Mouse (Mus musculus) testis, adult 2 months (tissue): ENCODE data around the gene Mrgpra2a.
"Not testable (repeated sequence)": the region's sequence is repeated elsewhere in the genome, so short reads cannot be mapped to it uniquely, and the experiment has no call there.

Source experiments
- CTCF ChIP-seq: fragments of 200-500 bp; IDR thresholded peaks from 2 replicates; pipeline ENCODE4 v1.5.1; 2012; ENCODE audit warnings: low read depth, mild to moderate bottlenecking, inconsistent platforms, low read length, moderate library complexity; ENCODE audit not compliant: control insufficient read depth, insufficient read depth, insufficient replicate concordance
- POLR2A ChIP-seq: fragments of 200-500 bp; IDR thresholded peaks from 2 replicates; pipeline ENCODE4 v1.6.1; 2012; ENCODE audit warnings: low read depth, mild to moderate bottlenecking, inconsistent platforms, low read length, moderate library complexity; ENCODE audit not compliant: control insufficient read depth

DNA sequence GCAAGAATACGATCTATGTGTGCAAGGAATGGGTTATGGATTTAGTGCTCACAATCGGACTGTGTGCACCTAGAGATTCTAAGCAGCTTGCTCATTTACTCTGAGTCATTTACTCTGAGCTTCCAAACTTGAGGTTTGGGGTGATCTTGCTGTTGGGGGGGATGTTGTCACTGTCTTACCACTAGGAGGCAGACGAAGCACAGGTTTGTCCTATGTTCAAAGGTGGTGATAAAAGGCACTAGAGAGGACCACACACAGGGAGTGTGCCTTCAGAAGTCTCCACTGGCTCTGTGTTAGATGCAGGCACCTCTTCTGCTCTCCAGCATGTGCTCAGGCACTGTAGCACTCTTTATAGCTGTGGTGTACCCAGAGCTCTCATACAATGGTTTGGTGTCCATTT, 22.0 kb upstream of the Mrgpra2a start:
- TF ChIP-seq POLR2A, CTCF: not testable (repeated sequence)
